Mouse (Mus musculus): Measurements from ENCODE around the gene Metap1. TPM values are rescaled to one million over a fixed set of nuclear protein-coding genes. Genes with fewer than 3 reads are reported as not detected.
A peak's percentile ranks its signal among the peaks of the same experiment; 100 is the strongest.

Gene Metap1
- polyA plus RNA-seq, 1 experiment = 105 TPM

DNA sequence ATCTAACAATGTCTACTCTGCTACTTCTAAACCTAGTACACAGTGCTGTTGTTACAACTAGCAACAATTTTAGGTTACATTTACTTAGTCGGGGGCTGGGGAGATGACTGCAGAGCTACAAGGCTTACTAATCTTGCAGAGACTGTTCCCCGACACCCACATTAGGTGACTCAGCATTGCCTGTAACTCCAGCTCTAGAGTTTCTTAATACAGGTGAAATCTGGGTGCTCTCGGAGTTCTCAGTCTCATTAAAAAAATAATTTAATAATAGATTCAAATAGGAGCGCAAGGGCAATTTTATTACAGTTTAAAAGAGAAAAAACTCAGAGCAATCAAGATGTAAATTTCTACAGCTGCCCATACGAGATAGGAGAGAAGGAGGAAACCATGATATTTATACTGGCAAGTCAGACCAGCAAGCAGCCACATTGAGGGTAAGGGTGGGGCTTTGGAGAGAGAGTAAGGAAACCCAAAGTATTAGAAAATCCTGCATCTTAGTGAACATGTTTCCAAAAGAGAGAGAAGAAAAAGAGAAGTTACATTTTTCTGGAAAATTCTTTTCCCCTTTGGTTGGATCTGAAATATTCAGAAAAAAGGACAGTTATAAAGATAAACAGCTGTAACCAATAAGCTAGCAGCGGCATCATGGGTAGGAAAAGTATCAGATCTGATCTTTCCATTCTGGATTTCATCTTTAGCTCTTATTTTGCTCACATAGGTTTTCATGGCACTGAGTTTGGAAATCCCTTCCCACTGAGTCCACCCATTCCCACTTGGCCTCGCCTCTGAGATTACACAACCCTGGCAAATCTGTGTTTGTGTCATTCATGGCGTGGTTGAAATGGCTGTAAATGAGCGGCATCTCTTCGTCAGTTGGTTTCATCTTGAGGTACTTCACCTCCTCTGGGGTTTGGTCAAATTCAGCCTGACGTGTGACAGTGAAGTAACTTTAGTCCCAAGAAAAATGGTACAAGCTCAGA, 6.1 kb upstream of the Metap1 start:
- H3K9ac ChIP-seq (ENCODE audit: low read depth, poor library complexity, severe bottlenecking) = no peak overlapping the region
- H3K9me3 ChIP-seq (replicated peaks; ENCODE audit: control insufficient read depth, insufficient read depth, low read length, poor library complexity, severe bottlenecking) = no peaks in the 10 kb centered on the region
- H3K4me1 ChIP-seq (ENCODE audit: control insufficient read depth, insufficient read depth, low read length) = no peaks in the 10 kb centered on the region
- no peaks in the 10 kb centered on the region for H3K27me3 ChIP-seq (ENCODE audit: control insufficient read depth, insufficient read depth, low read length, poor library complexity, severe bottlenecking)
- no peaks in the 10 kb centered on the region for H3K36me3 ChIP-seq (ENCODE audit: control insufficient read depth, insufficient read depth, low read length, poor library complexity, severe bottlenecking)
- no peak for TF ChIP-seq POLR2A (IDR thresholded peaks at IDR 0.05; ENCODE audit: insufficient read depth, low read length)
- TF ChIP-seq EP300 (IDR thresholded peaks at IDR 0.05; ENCODE audit: insufficient read depth, low read depth, low read length) = no peak
- no peak for TF ChIP-seq CTCF (IDR thresholded peaks at IDR 0.05; ENCODE audit: low read depth, low read length)
- no peak overlapping the region for H3K4me3 ChIP-seq (ENCODE audit: low read depth, low read length)
- no peak overlapping the region for H3K27ac ChIP-seq (ENCODE audit: insufficient read depth, low read length)

DNA sequence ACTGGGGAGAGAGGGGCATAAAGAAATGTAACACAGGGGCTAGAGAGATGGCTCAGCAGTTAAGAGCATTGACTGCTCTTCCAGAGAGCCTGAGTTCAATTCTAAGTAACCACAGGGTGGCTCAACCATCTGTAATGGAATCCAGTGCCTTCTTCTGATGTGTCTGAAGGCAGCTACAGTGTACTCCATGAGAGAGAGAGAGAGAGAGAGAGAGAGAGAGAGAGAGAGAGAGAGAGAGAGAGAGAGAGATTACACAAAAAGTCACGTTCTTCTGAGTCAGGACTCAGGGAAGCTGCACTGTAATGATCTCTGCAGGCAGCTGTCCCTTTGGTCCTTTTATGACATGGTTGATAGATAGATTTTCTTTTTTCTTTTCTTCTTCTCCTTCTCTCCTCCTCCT, 5.2 kb upstream of the Metap1 start:
- Histone ChIP-seq H3K36me3 (ENCODE audit: control insufficient read depth, insufficient read depth, low read length, poor library complexity, severe bottlenecking) (no peaks in the 10 kb centered on the region), H3K9ac (ENCODE audit: low read depth, poor library complexity, severe bottlenecking) (no peak overlapping the region), H3K27me3 (ENCODE audit: control insufficient read depth, insufficient read depth, low read length, poor library complexity, severe bottlenecking) (no peaks in the 10 kb centered on the region), H3K4me1 (ENCODE audit: control insufficient read depth, insufficient read depth, low read length) (no peaks in the 10 kb centered on the region), H3K9me3 (replicated peaks; ENCODE audit: control insufficient read depth, insufficient read depth, low read length, poor library complexity, severe bottlenecking) (no peaks in the 10 kb centered on the region), H3K27ac (ENCODE audit: insufficient read depth, low read length) (no peak overlapping the region), H3K4me3 (ENCODE audit: low read depth, low read length) (no peak overlapping the region)
- TF ChIP-seq POLR2A (IDR thresholded peaks at IDR 0.05; ENCODE audit: insufficient read depth, low read length) = no peak
- no peak for TF ChIP-seq CTCF (IDR thresholded peaks at IDR 0.05; ENCODE audit: low read depth, low read length)
- TF ChIP-seq EP300 (IDR thresholded peaks at IDR 0.05; ENCODE audit: insufficient read depth, low read depth, low read length) = no peak

DNA sequence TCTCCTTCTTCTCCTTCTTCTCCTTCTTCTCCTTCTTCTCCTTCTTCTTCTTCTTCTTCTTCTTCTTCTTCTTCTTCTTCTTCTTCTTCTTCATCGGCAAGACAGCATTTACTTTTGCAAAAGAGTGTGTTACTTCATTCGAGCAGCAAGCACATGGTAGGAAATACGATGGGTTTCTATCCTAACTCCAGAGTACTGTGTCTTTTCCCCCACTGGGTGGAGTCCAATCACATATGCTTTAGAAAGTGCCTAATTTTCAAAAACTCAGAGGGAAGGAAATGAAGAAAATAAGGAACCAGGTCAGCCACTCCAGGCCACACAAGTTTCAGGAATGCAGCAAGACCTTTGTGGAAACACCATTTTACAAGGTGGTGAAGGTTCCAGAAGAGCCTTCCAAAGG, 4.4 kb upstream of the Metap1 start:
- H3K27me3 ChIP-seq (ENCODE audit: control insufficient read depth, insufficient read depth, low read length, poor library complexity, severe bottlenecking) = no peaks in the 10 kb centered on the region
- no peak overlapping the region for H3K27ac ChIP-seq (ENCODE audit: insufficient read depth, low read length)
- H3K9me3 ChIP-seq (replicated peaks; ENCODE audit: control insufficient read depth, insufficient read depth, low read length, poor library complexity, severe bottlenecking) = no peaks in the 10 kb centered on the region
- no peak overlapping the region for H3K9ac ChIP-seq (ENCODE audit: low read depth, poor library complexity, severe bottlenecking)
- no peak overlapping the region for H3K4me3 ChIP-seq (ENCODE audit: low read depth, low read length)
- H3K36me3 ChIP-seq (ENCODE audit: control insufficient read depth, insufficient read depth, low read length, poor library complexity, severe bottlenecking) = no peaks in the 10 kb centered on the region
- no peaks in the 10 kb centered on the region for H3K4me1 ChIP-seq (ENCODE audit: control insufficient read depth, insufficient read depth, low read length)
- TF ChIP-seq POLR2A (IDR thresholded peaks at IDR 0.05; ENCODE audit: insufficient read depth, low read length) (no peak), EP300 (IDR thresholded peaks at IDR 0.05; ENCODE audit: insufficient read depth, low read depth, low read length) (no peak), CTCF (IDR thresholded peaks at IDR 0.05; ENCODE audit: low read depth, low read length) (no peak)

DNA sequence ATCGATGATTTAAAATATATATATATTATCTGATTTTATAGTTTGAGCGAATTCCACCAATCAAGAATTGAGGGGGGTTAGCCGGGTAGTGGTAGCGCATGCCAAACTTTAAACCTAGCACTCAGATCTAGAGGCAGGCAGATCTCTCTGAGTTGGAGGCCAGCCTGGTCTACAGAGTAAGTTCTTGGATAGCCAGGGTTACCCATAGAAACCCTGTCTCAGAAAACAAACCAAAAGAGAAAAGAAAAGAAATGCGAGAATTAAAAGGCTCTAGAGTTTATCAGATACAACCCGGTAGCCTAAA, 671 bp upstream of the Metap1 start:
- no peak overlapping the region for H3K27ac ChIP-seq (ENCODE audit: insufficient read depth, low read length)

DNA sequence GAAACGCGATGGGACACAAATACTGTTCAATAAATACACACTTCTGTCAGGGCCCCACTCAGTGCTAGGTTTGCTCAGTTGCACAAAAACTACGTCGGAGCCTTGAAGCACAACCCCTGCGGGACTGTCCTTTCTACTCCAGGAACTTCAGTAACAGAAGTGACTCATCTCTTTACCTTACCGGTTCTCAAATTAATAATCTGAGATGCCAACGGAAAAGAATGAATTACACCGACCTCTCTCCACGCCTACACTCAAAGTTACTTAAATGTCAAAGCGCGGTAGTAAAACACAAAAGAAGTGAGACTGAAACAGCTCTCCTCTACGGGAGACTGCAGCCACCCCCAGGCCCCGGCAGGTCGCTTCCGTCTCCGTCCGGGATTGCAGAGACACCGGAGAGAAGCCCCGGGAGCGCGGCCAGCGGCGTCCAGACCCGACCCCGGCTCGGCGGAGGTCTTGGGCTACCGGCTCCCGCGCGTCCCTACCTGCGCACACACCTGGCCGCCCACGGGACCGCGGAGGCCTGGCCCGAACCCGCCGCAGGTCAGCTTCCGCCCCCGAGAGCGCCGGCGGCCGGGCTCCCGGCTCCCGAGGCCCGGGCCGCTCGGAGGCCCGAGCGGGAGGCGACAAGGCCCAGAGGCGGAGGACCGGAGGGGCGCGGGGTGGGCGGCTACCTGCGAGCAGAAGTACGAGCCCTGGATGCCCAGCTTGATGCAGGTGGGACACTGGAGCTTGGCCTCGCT, 560 bp downstream of the Metap1 start:
- peak overlapping the region; percentile 73 for H3K4me3 ChIP-seq (ENCODE audit: low read depth, low read length)
- H3K27me3 ChIP-seq (ENCODE audit: control insufficient read depth, insufficient read depth, low read length, poor library complexity, severe bottlenecking) = no peaks in the 10 kb centered on the region
- no peaks in the 10 kb centered on the region for H3K9me3 ChIP-seq (replicated peaks; ENCODE audit: control insufficient read depth, insufficient read depth, low read length, poor library complexity, severe bottlenecking)
- peak overlapping the region; percentile 85 for H3K9ac ChIP-seq (ENCODE audit: low read depth, poor library complexity, severe bottlenecking)
- TF ChIP-seq CTCF (IDR thresholded peaks at IDR 0.05; ENCODE audit: low read depth, low read length) = no peak
- TF ChIP-seq EP300 (IDR thresholded peaks at IDR 0.05; ENCODE audit: insufficient read depth, low read depth, low read length) = no peak
- TF ChIP-seq POLR2A (IDR thresholded peaks at IDR 0.05; ENCODE audit: insufficient read depth, low read length) = no peak
- H3K4me1 ChIP-seq (ENCODE audit: control insufficient read depth, insufficient read depth, low read length) = no peaks in the 10 kb centered on the region
- H3K27ac ChIP-seq (ENCODE audit: insufficient read depth, low read length) = no peak overlapping the region
- H3K36me3 ChIP-seq (ENCODE audit: control insufficient read depth, insufficient read depth, low read length, poor library complexity, severe bottlenecking) = no peaks in the 10 kb centered on the region

More for the DNA sequence above, 671 bp upstream of the Metap1 start:
- no peaks in the 10 kb centered on the region for H3K36me3 ChIP-seq (ENCODE audit: control insufficient read depth, insufficient read depth, low read length, poor library complexity, severe bottlenecking)
- TF ChIP-seq CTCF (IDR thresholded peaks at IDR 0.05; ENCODE audit: low read depth, low read length) (no peak), EP300 (IDR thresholded peaks at IDR 0.05; ENCODE audit: insufficient read depth, low read depth, low read length) (no peak), POLR2A (IDR thresholded peaks at IDR 0.05; ENCODE audit: insufficient read depth, low read length) (no peak)
- H3K4me3 ChIP-seq (ENCODE audit: low read depth, low read length) = peak overlapping the region; percentile 60
- H3K9me3 ChIP-seq (replicated peaks; ENCODE audit: control insufficient read depth, insufficient read depth, low read length, poor library complexity, severe bottlenecking) = no peaks in the 10 kb centered on the region
- peak overlapping the region; percentile 82 for H3K9ac ChIP-seq (ENCODE audit: low read depth, poor library complexity, severe bottlenecking)
- H3K27me3 ChIP-seq (ENCODE audit: control insufficient read depth, insufficient read depth, low read length, poor library complexity, severe bottlenecking) = no peaks in the 10 kb centered on the region
- no peaks in the 10 kb centered on the region for H3K4me1 ChIP-seq (ENCODE audit: control insufficient read depth, insufficient read depth, low read length)

DNA sequence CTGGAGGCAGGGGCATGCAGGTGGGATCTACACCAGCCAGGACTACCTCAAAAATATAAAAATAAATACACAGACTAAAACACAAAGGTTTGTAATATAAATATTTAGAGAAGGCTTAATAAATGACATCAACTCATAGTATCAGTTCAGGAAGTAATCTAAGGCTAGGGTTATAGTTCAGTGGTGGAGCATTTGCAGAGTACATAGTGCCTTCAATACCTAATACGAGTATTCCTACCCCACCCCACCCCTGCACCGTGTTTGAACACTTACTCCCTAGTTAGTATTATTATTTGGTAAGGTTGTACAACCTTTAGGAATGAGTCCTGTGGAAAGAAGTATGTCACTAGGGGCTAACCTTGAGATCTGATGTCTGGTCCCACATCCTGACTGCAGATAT, 6.1 kb downstream of the Metap1 start:
- Histone ChIP-seq H3K9ac (ENCODE audit: low read depth, poor library complexity, severe bottlenecking) (no peak overlapping the region), H3K4me1 (ENCODE audit: control insufficient read depth, insufficient read depth, low read length) (no peaks in the 10 kb centered on the region), H3K27me3 (ENCODE audit: control insufficient read depth, insufficient read depth, low read length, poor library complexity, severe bottlenecking) (no peaks in the 10 kb centered on the region), H3K27ac (ENCODE audit: insufficient read depth, low read length) (no peak overlapping the region), H3K4me3 (ENCODE audit: low read depth, low read length) (no peak overlapping the region), H3K36me3 (ENCODE audit: control insufficient read depth, insufficient read depth, low read length, poor library complexity, severe bottlenecking) (peaks cover 25% of the 10 kb centered on the region), H3K9me3 (replicated peaks; ENCODE audit: control insufficient read depth, insufficient read depth, low read length, poor library complexity, severe bottlenecking) (no peaks in the 10 kb centered on the region)
- TF ChIP-seq EP300 (IDR thresholded peaks at IDR 0.05; ENCODE audit: insufficient read depth, low read depth, low read length) = no peak
- no peak for TF ChIP-seq CTCF (IDR thresholded peaks at IDR 0.05; ENCODE audit: low read depth, low read length)
- no peak for TF ChIP-seq POLR2A (IDR thresholded peaks at IDR 0.05; ENCODE audit: insufficient read depth, low read length)

Measured in ES-Bruce4 (cell line).